Mouse (Mus musculus) neural tube, embryonic 13.5 days (tissue): ENCODE results near the gene Zfp462. TPM values are rescaled to one million over a fixed set of nuclear protein-coding genes. Genes with fewer than 3 reads are reported as not detected.

Source experiments
- ATAC-seq: fragments of 200-750 bp; cut with Nextera tagmentation; 2 replicates; pipeline ENCODE4 v1.8.0; 2017; ENCODE audit warnings: low read depth, mild to moderate bottlenecking, moderate TSS enrichment, moderate library complexity
- H3K27ac ChIP-seq: fragments of 300-500 bp; sonication (generic); replicated peaks from 2 replicates; pipeline ENCODE4 v1.5.1; 2015; ENCODE audit warnings: moderate library complexity, mild to moderate bottlenecking, inconsistent platforms
- H3K27me3 ChIP-seq: fragments of 300-500 bp; sonication (generic); 2 replicates; pipeline ENCODE4 v1.6.1; 2015; ENCODE audit warnings: mild to moderate bottlenecking, inconsistent platforms
- H3K36me3 ChIP-seq: fragments of 300-500 bp; sonication (generic); 2 replicates; pipeline ENCODE4 v1.6.1; 2015; ENCODE audit warnings: mild to moderate bottlenecking, inconsistent platforms
- H3K4me1 ChIP-seq: fragments of 300-500 bp; sonication (generic); replicated peaks from 2 replicates; pipeline ENCODE4 v1.6.1; 2015; ENCODE audit warnings: inconsistent platforms
- H3K4me2 ChIP-seq: fragments of 300-500 bp; sonication (generic); 2 replicates; pipeline ENCODE4 v1.6.1; 2015; ENCODE audit warnings: inconsistent platforms, mild to moderate bottlenecking, moderate library complexity
- H3K4me3 ChIP-seq: fragments of 300-500 bp; sonication (generic); 2 replicates; pipeline ENCODE4 v1.5.1; 2015; ENCODE audit warnings: mild to moderate bottlenecking, inconsistent platforms
- H3K9ac ChIP-seq: fragments of 300-500 bp; sonication (generic); 2 replicates; pipeline ENCODE4 v1.6.1; 2015; ENCODE audit warnings: moderate library complexity, mild to moderate bottlenecking, inconsistent platforms
- H3K9me3 ChIP-seq: fragments of 300-500 bp; sonication (generic); 2 replicates; pipeline ENCODE4 v1.6.1; 2016; ENCODE audit warnings: inconsistent platforms
- WGBS: fragments of 180-500 bp; shearing (Covaris S2); methylation state at CpG from one replicate; pipeline ENCODE4 v1.1.7; 2015; 5-methylcytosine and 5-hydroxymethylcytosine counted together
- polyA plus RNA-seq: library from polyadenylated mRNA; unstranded; fragments of >200 nt; fragmentation: Nextera tagmentation; extraction: Ambion mirVana; gene quantifications from 2 replicates; pipeline ENCODE4 v1.2.1, GENCODE M21; 2015

The Zfp462 gene
- polyA plus RNA-seq, 1 experiment from 2014 or later, result 15.3 TPM

DNA sequence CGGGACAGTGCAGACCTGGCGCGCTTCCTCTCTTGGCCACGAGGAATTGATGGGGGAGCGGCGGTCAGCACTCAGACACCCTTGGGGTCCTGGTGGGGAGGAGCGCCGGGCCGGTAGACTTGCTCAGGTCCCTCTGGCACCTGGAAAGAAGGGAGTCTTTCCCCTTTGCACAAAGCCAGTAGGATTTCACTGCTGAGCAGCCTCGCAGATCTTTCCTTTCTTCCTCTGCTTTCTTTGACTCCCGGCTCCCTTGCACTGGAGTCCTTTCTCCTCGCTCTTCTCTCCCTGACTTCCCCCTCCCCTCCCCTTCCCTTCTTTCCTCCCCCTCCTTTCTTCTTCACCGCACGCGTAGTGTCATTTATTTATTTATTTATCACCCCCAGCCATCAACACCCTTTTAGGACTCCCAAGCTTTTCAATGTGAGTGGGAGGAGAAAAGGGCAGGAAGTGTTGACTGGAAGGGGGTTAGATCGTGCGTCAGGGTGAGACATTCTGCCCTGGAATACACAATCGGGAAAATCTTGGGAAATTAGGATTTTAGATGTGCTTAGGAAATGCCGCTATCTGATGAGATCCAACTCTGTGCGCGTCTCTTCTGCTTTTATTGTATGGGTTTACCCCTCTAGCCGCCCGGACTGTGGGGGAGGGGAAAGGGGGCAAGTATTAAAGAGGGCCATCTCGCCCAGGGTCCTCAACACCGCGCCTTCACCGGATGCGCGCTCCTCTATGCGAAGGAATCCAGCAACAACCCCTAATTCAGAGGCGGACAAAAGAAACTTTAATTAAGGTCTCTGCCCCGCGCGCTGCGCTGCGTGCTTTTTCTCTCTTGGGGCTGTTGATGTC is 976 bp downstream of the Zfp462 start:
- Histone ChIP-seq H3K9ac (peak overlapping the region; percentile 99), H3K4me3 (peak overlapping the region; percentile 88), H3K9me3 (no peaks in the 10 kb centered on the region), H3K4me1 (peaks cover 15% of the 10 kb centered on the region), H3K4me2 (peak overlapping the region; percentile 90), H3K27ac (peak overlapping the region; percentile 100), H3K36me3 (no peaks in the 10 kb centered on the region), H3K27me3 (no peaks in the 10 kb centered on the region)
- peak; percentile 48 for ATAC-seq
- WGBS, result under 1% methylated on average over 36 of the region's 36 CpGs

DNA sequence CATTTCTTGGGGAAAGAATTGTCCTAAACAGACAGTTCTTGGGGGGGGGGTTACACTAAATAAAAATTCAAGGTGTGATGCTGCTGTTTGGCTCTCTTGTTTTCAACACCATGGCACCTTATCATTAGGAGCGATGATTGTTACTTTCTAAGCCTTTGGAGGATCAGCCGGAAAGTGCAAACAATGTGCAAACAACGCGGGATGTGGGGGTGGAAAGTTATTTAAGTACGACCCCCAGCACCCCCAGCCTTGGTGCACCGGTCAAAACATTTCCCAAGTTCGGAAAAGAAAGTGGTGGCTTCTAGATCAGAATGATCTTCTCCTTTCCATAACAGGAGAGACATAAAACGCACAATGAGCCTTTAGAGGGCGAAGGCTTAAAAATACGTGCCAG is 1.8 kb downstream of the Zfp462 start:
- Histone ChIP-seq H3K36me3 (no peaks in the 10 kb centered on the region), H3K4me2 (peak overlapping the region; percentile 90), H3K27ac (peak overlapping the region; percentile 100), H3K9me3 (no peaks in the 10 kb centered on the region), H3K4me3 (peak overlapping the region; percentile 88), H3K9ac (peak overlapping the region; percentile 99), H3K27me3 (no peaks in the 10 kb centered on the region), H3K4me1 (peaks cover 21% of the 10 kb centered on the region)
- under 1% methylated on average over 10 of the region's 10 CpGs for WGBS
- no peak for ATAC-seq

DNA sequence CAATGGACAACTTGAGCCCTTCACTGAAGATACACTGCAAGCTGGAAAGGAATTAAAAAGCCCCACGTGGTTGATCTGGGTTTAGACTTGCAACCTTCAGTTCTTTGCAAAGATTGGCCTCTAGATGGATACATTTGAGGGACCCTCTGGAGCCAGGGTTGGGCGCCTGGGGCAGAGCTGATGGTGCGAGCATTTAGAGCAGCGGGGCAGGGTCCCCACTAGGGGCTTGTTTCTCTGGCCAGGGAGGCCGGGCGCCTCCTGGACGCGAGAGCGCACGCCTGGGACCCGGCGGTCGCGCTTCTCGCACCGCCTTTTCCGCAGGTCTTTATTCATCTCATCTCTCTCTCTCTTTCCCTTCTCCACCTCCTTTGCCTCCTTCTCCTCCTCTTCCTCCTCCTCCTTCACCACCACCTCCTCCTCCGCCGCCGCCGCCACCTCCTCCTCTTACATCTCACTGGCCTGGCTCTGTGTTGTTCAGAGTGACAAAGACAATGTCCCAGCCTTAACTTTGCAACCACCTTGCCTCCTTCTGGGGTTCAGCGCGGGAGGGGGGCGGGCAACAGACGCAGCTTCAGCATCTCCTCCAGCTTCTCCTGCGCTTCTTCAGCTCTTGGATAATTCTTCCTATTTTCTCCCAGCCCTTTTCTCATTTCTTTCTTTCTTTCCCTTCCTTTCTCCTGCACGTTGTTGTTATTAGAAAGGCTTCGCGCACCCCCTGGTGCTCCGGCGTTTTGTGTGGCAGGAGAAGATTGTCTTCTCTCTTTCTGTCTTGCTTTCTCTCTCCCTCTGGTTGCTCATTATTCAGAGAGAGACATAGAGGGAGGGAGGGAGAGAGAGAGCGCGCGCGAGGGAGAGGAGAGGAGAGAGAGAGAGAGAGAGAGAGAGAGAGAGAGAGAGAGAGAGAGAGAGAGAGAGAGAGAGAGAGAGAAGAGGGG is 2.5 kb downstream of the Zfp462 start:
- H3K36me3 ChIP-seq, result no peaks in the 10 kb centered on the region
- no peaks in the 10 kb centered on the region for H3K27me3 ChIP-seq
- peaks cover 28% of the 10 kb centered on the region for H3K4me1 ChIP-seq
- no peaks in the 10 kb centered on the region for H3K9me3 ChIP-seq
- peak overlapping the region; percentile 88 for H3K4me3 ChIP-seq
- H3K9ac ChIP-seq, result peak overlapping the region; percentile 99
- peak; percentile 37 for ATAC-seq
- WGBS, result 0% methylated on average over 31 of the region's 35 CpGs
- H3K27ac ChIP-seq, result peak overlapping the region; percentile 100
- peak overlapping the region; percentile 90 for H3K4me2 ChIP-seq

DNA sequence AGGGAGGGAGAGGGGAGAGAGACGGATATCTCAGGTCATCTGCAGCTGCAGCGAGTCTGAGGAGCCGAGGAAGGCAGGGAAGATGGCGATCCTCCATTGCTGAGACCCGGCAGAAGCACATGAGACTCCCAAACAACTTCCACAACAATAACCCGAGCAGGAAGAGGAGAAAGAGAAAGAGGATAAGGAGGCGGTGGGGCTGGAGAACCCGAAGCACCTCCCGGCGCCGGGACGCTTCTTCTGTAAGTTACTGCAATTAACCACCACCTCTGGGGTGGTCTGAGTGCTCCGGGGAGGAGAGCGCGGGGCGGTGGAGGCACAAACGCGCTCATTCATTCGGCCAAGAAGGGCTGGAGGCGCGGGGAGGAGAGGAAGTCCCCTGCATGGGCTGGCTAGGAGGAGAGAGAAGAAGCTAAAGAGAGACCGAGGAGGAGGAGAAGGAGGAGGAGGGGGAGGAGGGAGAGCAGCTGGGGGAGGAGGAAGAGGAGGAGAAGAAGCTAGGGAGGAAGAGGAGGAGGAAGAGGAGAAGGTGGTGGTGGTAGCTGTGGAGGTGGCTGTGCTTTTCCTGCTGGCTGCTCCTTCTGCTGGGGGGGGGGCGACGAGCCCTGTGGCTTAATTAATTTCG is 3.3 kb downstream of the Zfp462 start:
- ATAC-seq, result peak; percentile 52
- Histone ChIP-seq H3K4me3 (peak overlapping the region; percentile 88), H3K27ac (peak overlapping the region; percentile 100)

DNA sequence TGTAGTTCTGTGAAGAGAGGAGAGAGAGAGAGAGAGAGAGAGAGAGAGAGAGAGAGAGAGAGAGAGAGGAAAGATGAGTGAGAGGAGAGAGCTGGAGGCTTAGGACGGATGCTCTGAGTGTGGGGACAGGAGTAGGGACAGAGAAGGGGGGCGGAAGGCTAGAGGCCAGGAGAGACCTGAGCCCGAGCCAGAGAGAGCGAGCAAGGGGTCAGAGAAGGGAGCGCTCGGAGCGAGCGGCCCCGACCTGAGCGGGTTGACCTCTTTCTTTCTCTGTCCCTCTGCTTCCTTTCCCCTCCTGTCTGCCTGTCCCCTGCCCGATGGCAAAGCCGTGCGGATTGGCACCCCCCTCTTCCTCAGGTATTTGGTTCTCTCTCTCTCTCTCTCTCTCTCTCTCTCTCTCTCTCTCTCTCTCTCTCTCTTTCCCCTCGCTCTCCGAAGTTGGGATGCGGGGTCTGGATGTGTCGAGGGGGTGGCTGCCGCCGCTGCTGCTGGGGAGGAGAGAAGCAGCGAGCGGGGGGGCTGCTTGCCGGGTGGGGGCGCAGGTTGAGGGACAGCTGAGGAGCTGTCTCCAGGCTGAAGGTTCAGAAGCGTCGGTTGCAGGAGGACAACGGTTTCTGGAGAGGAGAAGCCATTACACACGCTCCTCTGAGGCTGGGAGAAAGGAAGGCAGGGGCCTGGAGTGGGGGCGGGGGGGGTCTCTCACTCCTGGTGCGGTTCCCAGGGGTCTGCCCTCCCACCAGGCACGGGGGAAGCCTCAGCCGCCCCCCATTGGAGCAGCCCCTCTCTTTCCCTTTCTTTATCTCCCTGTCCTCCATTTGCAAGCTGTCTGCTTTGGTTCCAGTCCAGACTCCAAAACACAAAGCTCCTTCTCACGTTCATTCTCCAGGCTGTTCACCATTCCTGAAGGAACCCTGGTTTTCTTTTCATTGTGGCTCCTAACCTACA is 4.0 kb downstream of the Zfp462 start:
- H3K36me3 ChIP-seq, result no peaks in the 10 kb centered on the region
- ATAC-seq, result peak; percentile 48
- WGBS, result under 1% methylated on average over 14 of the region's 32 CpGs
- peaks cover 44% of the 10 kb centered on the region for H3K4me1 ChIP-seq
- peak overlapping the region; percentile 100 for H3K27ac ChIP-seq
- H3K9me3 ChIP-seq, result no peaks in the 10 kb centered on the region
- peak overlapping the region; percentile 88 for H3K4me3 ChIP-seq
- H3K27me3 ChIP-seq, result no peaks in the 10 kb centered on the region
- H3K4me2 ChIP-seq, result peak overlapping the region; percentile 90
- peak overlapping the region; percentile 99 for H3K9ac ChIP-seq

More for the DNA sequence above, 3.3 kb downstream of the Zfp462 start:
- H3K9me3 ChIP-seq, result no peaks in the 10 kb centered on the region
- no peaks in the 10 kb centered on the region for H3K27me3 ChIP-seq
- peak overlapping the region; percentile 99 for H3K9ac ChIP-seq
- 1% methylated on average over 24 of the region's 25 CpGs for WGBS
- peak overlapping the region; percentile 90 for H3K4me2 ChIP-seq
- no peaks in the 10 kb centered on the region for H3K36me3 ChIP-seq
- H3K4me1 ChIP-seq, result peaks cover 36% of the 10 kb centered on the region

DNA sequence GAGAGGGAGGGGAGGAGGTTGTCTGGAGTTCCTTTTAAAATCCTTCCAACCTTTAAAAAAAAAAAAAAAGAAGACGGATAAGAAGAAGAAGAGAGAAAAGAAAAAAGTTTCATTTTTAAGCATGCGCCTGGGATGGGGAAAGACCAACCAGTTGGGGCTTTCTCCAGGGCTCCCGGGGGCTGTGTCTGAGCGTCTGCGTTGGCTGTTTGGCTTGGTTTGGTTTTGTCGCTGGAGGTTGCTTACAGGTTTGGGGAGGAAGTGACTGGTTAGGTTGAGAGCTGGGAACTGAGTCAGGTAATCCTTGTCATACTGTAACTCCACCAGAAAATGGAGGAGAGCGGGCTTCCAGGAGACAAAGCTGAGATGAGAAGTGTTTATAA is 4.7 kb downstream of the Zfp462 start:
- Histone ChIP-seq H3K9ac (peak overlapping the region; percentile 99), H3K4me3 (peak overlapping the region; percentile 88), H3K4me1 (peaks cover 46% of the 10 kb centered on the region), H3K36me3 (no peaks in the 10 kb centered on the region), H3K9me3 (no peaks in the 10 kb centered on the region), H3K4me2 (peak overlapping the region; percentile 90), H3K27me3 (no peaks in the 10 kb centered on the region), H3K27ac (peak overlapping the region; percentile 100)
- WGBS, result 11% methylated on average over 7 of the region's 7 CpGs
- ATAC-seq, result no peak

DNA sequence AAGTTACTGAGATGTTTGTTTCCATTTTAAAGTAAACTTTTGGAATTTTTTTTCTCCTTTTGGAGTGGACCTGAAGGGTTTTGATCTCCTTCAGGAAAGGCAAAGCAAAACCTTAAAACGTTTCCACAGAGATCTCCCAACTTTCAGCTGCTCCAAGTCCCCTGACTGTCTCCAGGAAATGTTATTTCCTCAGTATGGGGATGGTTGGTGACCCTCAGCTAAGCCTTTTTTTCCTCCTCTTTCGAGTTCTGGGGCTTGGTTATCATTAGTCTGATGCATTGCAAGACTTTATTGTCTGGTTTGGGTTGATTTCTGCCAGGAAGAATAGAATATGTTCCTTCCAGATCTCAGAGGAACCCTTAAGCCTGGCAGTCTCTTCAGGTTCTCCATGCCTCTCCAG is 5.3 kb downstream of the Zfp462 start:
- Histone ChIP-seq H3K27me3 (no peaks in the 10 kb centered on the region), H3K4me3 (peak overlapping the region; percentile 88), H3K36me3 (no peaks in the 10 kb centered on the region), H3K27ac (peak overlapping the region; percentile 100), H3K4me1 (peaks cover 52% of the 10 kb centered on the region), H3K9ac (peak overlapping the region; percentile 99), H3K9me3 (no peaks in the 10 kb centered on the region), H3K4me2 (peak overlapping the region; percentile 90)
- no peak for ATAC-seq
- WGBS, result 24% methylated on average over 2 of the region's 2 CpGs

DNA sequence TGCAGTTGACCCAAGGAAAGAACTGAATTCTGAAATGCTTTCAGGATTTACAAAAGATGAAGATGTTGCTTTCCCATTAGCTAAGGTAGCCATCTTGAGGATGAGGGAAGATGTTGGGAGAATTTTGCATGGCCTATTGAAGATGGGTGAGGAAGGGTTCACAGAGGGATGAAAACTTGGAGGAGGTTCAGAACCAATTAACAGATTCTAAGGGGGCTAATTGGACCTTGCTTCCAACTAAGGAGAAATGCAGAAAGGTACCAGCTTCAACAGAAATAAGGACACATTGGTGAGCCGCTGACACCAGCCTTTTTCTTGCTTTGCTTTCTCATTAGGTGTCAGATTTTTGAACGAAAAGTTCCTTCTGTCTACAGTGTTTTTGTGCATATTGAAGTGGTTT is 6.0 kb downstream of the Zfp462 start:
- H3K27me3 ChIP-seq, result no peaks in the 10 kb centered on the region
- no peak for ATAC-seq
- H3K4me1 ChIP-seq, result peaks cover 60% of the 10 kb centered on the region
- 62% methylated on average over 2 of the region's 2 CpGs for WGBS
- H3K9ac ChIP-seq, result peak overlapping the region; percentile 99
- no peaks in the 10 kb centered on the region for H3K9me3 ChIP-seq
- peak overlapping the region; percentile 100 for H3K27ac ChIP-seq
- H3K36me3 ChIP-seq, result no peaks in the 10 kb centered on the region
- H3K4me2 ChIP-seq, result peak overlapping the region; percentile 90
- peak overlapping the region; percentile 88 for H3K4me3 ChIP-seq

DNA sequence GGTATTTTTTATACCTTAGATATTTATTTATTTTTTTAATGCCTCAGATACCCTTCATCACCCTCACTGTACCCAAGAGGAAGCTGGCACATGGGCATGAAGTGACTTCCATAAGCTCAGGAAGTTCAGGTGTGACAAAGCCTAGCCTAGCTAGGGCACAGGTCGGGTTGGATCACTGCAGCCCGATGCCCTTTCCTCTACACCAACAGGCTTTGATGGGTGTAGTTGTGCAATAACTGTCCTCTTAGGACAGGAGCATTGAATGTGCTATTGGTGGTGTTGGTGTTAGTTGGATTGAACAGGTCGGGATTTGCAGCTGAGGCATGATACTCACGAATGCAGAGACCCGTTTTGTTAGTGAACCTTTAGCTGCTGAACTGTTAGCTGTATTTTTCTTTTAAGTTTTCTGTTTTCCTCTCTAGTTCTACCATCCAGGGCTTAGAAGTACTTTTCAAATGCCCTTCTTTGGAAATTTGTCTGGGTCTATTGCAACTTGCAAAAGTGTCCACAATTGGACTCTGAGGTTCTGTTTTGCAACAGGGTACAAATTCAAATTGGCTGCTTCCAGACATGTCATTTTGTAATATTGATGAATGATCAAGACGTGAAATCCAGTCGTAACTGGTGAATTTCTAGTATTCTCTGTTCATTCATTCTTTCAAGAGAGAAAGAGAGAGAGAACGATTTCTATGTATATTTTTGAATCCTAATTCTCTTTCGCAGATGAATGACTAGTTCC is 9.0 kb downstream of the Zfp462 start:
- WGBS, result 90% methylated on average over 9 of the region's 9 CpGs
- Histone ChIP-seq H3K4me3 (no peak overlapping the region), H3K27me3 (no peaks in the 10 kb centered on the region), H3K4me1 (peaks cover 76% of the 10 kb centered on the region), H3K36me3 (peaks cover 11% of the 10 kb centered on the region; the same call in 1 of the 2 replicates), H3K4me2 (peak overlapping the region; percentile 7), H3K9me3 (no peaks in the 10 kb centered on the region), H3K27ac (no peak overlapping the region), H3K9ac (no peak overlapping the region)
- ATAC-seq, result no peak

DNA sequence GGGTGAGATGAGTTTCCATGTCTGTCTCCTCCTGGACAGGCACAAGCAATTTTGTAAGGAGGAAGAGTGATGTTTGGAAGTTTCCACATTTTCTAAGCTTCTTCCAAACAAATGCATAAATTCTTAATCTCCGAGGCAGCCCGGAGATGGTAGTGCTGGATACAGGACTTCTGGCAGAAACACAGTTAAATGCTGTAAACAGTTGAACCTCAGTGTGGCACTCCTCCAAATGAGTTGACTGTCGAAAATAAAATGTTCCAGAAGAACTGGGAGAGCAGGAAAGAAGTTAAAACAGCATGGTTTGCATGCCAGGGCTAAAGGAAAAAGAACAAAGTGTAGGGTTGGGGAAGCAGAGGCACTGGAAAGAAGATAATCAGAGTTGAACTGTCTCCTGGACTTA is 9.6 kb downstream of the Zfp462 start:
- H3K4me3 ChIP-seq, result no peak overlapping the region
- no peaks in the 10 kb centered on the region for H3K27me3 ChIP-seq
- no peak overlapping the region for H3K4me2 ChIP-seq
- H3K36me3 ChIP-seq, result peaks cover 13% of the 10 kb centered on the region; the same call in 1 of the 2 replicates
- WGBS, result 74% methylated on average over 3 of the region's 3 CpGs
- no peak for ATAC-seq
- peaks cover 76% of the 10 kb centered on the region for H3K4me1 ChIP-seq
- no peak overlapping the region for H3K9ac ChIP-seq
- no peak overlapping the region for H3K27ac ChIP-seq
- no peaks in the 10 kb centered on the region for H3K9me3 ChIP-seq
